Mouse (Mus musculus) heart, embryonic 15.5 days (tissue): Measurements from ENCODE around the gene Xrcc6. TPM values are rescaled to one million over a fixed set of nuclear protein-coding genes. Genes with fewer than 3 reads are reported as not detected.

Source experiments
- ATAC-seq: fragments of 200-750 bp; cut with Nextera tagmentation; replicated peaks from 2 replicates; pipeline ENCODE4 v1.8.0; 2017; ENCODE audit warnings: low read depth, moderate TSS enrichment; ENCODE audit not compliant: insufficient number of reproducible peaks, insufficient read depth, low FRiP score
- H3K27ac ChIP-seq: fragments of 300-500 bp; sonication (generic); 2 replicates; pipeline ENCODE4 v1.5.1; 2015; ENCODE audit warnings: mild to moderate bottlenecking, inconsistent platforms
- H3K27me3 ChIP-seq: fragments of 300-500 bp; sonication (generic); 2 replicates; pipeline ENCODE4 v1.6.1; 2015; ENCODE audit warnings: inconsistent platforms
- H3K36me3 ChIP-seq: fragments of 300-500 bp; sonication (generic); 2 replicates; pipeline ENCODE4 v1.6.1; 2015; ENCODE audit warnings: mild to moderate bottlenecking, inconsistent platforms
- H3K4me1 ChIP-seq: fragments of 300-500 bp; sonication (generic); replicated peaks from 2 replicates; pipeline ENCODE4 v1.6.1; 2015; ENCODE audit warnings: inconsistent platforms
- H3K4me2 ChIP-seq: fragments of 300-500 bp; sonication (generic); 2 replicates; pipeline ENCODE4 v1.6.1; 2015; ENCODE audit warnings: inconsistent platforms, mild to moderate bottlenecking, moderate library complexity
- H3K4me3 ChIP-seq: fragments of 300-500 bp; sonication (generic); 2 replicates; pipeline ENCODE4 v1.5.1; 2015; ENCODE audit warnings: mild to moderate bottlenecking, inconsistent platforms
- H3K9ac ChIP-seq: fragments of 300-500 bp; sonication (generic); 2 replicates; pipeline ENCODE4 v1.6.1; 2015; ENCODE audit warnings: mild to moderate bottlenecking, inconsistent platforms
- H3K9me3 ChIP-seq: fragments of 300-500 bp; sonication (generic); replicated peaks from 2 replicates; pipeline ENCODE4 v1.6.1; 2016; ENCODE audit warnings: inconsistent platforms
- WGBS: fragments of 180-500 bp; shearing (Covaris S2); methylation state at CpG from one replicate; pipeline ENCODE4 v1.1.7; 2015; ENCODE audit warnings: mixed read lengths; 5-methylcytosine and 5-hydroxymethylcytosine counted together
- polyA plus RNA-seq: library from polyadenylated mRNA; unstranded; fragments of >200 nt; fragmentation: Nextera tagmentation; extraction: Ambion mirVana; gene quantifications from 2 replicates; pipeline ENCODE4 v1.2.1, GENCODE M21; 2015

The Xrcc6 gene
- polyA plus RNA-seq, 1 experiment from 2014 or later: 58.2 TPM

- 67% methylated on average over 5 of the region's 5 CpGs for WGBS
- no peak for ATAC-seq
- Histone ChIP-seq H3K4me2 (no peak overlapping the region), H3K9me3 (no peaks in the 10 kb centered on the region), H3K27ac (no peak overlapping the region), H3K9ac (no peak overlapping the region), H3K27me3 (peaks cover 3% of the 10 kb centered on the region; the same call in 1 of the 2 replicates), H3K4me1 (no peaks in the 10 kb centered on the region), H3K36me3 (no peaks in the 10 kb centered on the region), H3K4me3 (no peak overlapping the region)
Measured at GRCm38 (mm10) chr15:82052544-82052943, 64.9 kb downstream of the Xrcc6 start.

GRCm38 (mm10) chr15:82058719-82059201, 71.1 kb downstream of the Xrcc6 start, which contains the start of gene 4930407I10Rik:
TSS of gene 4930407I10Rik (plus strand) at chr15:82059151.
- 66% methylated on average over 1 of the region's 1 CpGs for WGBS
- H3K4me2 ChIP-seq: no peak within 1 kb of the TSS
- ATAC-seq: no peak
- no peaks in the 10 kb centered on the region for H3K36me3 ChIP-seq
- H3K4me1 ChIP-seq: no peaks in the 10 kb centered on the region
- H3K9me3 ChIP-seq: no peaks in the 10 kb centered on the region
- peaks cover 28% of the 10 kb centered on the region for H3K27me3 ChIP-seq
- H3K27ac ChIP-seq: no peak within 1 kb of the TSS
- no peak within 1 kb of the TSS for H3K9ac ChIP-seq
- no peak within 1 kb of the TSS for H3K4me3 ChIP-seq

GRCm38 (mm10) chr15:82063909-82064308, 76.3 kb downstream of the Xrcc6 start:
- Histone ChIP-seq H3K4me2 (no peak overlapping the region), H3K27me3 (peaks cover 60% of the 10 kb centered on the region)
- WGBS: 59% methylated on average over 14 of the region's 14 CpGs

GRCm38 (mm10) chr15:82065511-82065910, 77.9 kb downstream of the Xrcc6 start:
- Histone ChIP-seq H3K27me3 (peaks cover 76% of the 10 kb centered on the region), H3K4me3 (no peak overlapping the region), H3K27ac (no peak overlapping the region), H3K4me1 (peaks cover 5% of the 10 kb centered on the region; the same call in 1 of the 2 replicates), H3K9ac (no peak overlapping the region), H3K9me3 (no peaks in the 10 kb centered on the region), H3K36me3 (no peaks in the 10 kb centered on the region), H3K4me2 (no peak overlapping the region)
- whole genome bisulfite sequencing: 14% methylated on average over 7 of the region's 7 CpGs
- ATAC-seq: no peak

More at GRCm38 (mm10) chr15:82063909-82064308, 76.3 kb downstream of the Xrcc6 start:
- no peak overlapping the region for H3K4me3 ChIP-seq
- no peak for ATAC-seq
- no peaks in the 10 kb centered on the region for H3K4me1 ChIP-seq
- H3K27ac ChIP-seq: no peak overlapping the region
- no peak overlapping the region for H3K9ac ChIP-seq
- H3K36me3 ChIP-seq: no peaks in the 10 kb centered on the region
- no peaks in the 10 kb centered on the region for H3K9me3 ChIP-seq

- no peak for ATAC-seq
- H3K27ac ChIP-seq: no peak within 1 kb of the TSS
- peak within 1 kb of the TSS; percentile 24 for H3K4me3 ChIP-seq
- 18% methylated on average over 40 of the region's 40 CpGs for WGBS
- H3K9me3 ChIP-seq: no peaks in the 10 kb centered on the region
- H3K27me3 ChIP-seq: peaks cover 59% of the 10 kb centered on the region
- H3K4me1 ChIP-seq: peaks cover 5% of the 10 kb centered on the region; the same call in 1 of the 2 replicates
- no peak within 1 kb of the TSS for H3K9ac ChIP-seq
- H3K4me2 ChIP-seq: peak within 1 kb of the TSS; percentile 49
- H3K36me3 ChIP-seq: no peaks in the 10 kb centered on the region
Measured at GRCm38 (mm10) chr15:82069898-82070297, 82.3 kb downstream of the Xrcc6 start, which contains the start of gene Mei1. TSS of gene Mei1 (plus strand) at chr15:82069996.

- WGBS: 86% methylated on average over 26 of the region's 26 CpGs
- no peak overlapping the region for H3K4me3 ChIP-seq
- peaks cover 50% of the 10 kb centered on the region for H3K27me3 ChIP-seq
- ATAC-seq: no peak
- H3K4me2 ChIP-seq: no peak overlapping the region
- no peak overlapping the region for H3K9ac ChIP-seq
- no peak overlapping the region for H3K27ac ChIP-seq
- peaks cover 5% of the 10 kb centered on the region; the same call in 1 of the 2 replicates for H3K4me1 ChIP-seq
- H3K9me3 ChIP-seq: no peaks in the 10 kb centered on the region
- no peaks in the 10 kb centered on the region for H3K36me3 ChIP-seq
Measured at GRCm38 (mm10) chr15:82071816-82072469, 84.3 kb downstream of the Xrcc6 start.

GRCm38 (mm10) chr15:82073490-82073889, 85.9 kb downstream of the Xrcc6 start:
- ATAC-seq: no peak
- H3K27ac ChIP-seq: no peak overlapping the region
- H3K4me2 ChIP-seq: no peak overlapping the region
- H3K4me1 ChIP-seq: peaks cover 5% of the 10 kb centered on the region; the same call in 1 of the 2 replicates
- peaks cover 39% of the 10 kb centered on the region for H3K27me3 ChIP-seq
- H3K9ac ChIP-seq: no peak overlapping the region
- H3K4me3 ChIP-seq: no peak overlapping the region
- no peaks in the 10 kb centered on the region for H3K9me3 ChIP-seq
- H3K36me3 ChIP-seq: no peaks in the 10 kb centered on the region
- WGBS: 64% methylated on average over 7 of the region's 7 CpGs

- no peak for ATAC-seq
- no peak overlapping the region for H3K9ac ChIP-seq
- no peak overlapping the region for H3K27ac ChIP-seq
- no peak overlapping the region for H3K4me2 ChIP-seq
- WGBS: 46% methylated on average over 10 of the region's 10 CpGs
- no peaks in the 10 kb centered on the region for H3K4me1 ChIP-seq
- no peaks in the 10 kb centered on the region for H3K9me3 ChIP-seq
- H3K36me3 ChIP-seq: no peaks in the 10 kb centered on the region
- H3K27me3 ChIP-seq: peaks cover 17% of the 10 kb centered on the region
- H3K4me3 ChIP-seq: no peak overlapping the region
Measured at GRCm38 (mm10) chr15:82079883-82080282, 92.2 kb downstream of the Xrcc6 start.

- no peak overlapping the region for H3K9ac ChIP-seq
- no peaks in the 10 kb centered on the region for H3K4me1 ChIP-seq
- no peak overlapping the region for H3K27ac ChIP-seq
- H3K4me3 ChIP-seq: no peak overlapping the region
- no peaks in the 10 kb centered on the region for H3K36me3 ChIP-seq
- ATAC-seq: no peak
- peaks cover 23% of the 10 kb centered on the region for H3K27me3 ChIP-seq
- WGBS: 21% methylated on average over 7 of the region's 7 CpGs
- H3K9me3 ChIP-seq: no peaks in the 10 kb centered on the region
- no peak overlapping the region for H3K4me2 ChIP-seq
Measured at GRCm38 (mm10) chr15:82081161-82081560, 93.5 kb downstream of the Xrcc6 start.

- WGBS: 70% methylated on average over 9 of the region's 9 CpGs
- H3K27ac ChIP-seq: no peak overlapping the region
- no peak for ATAC-seq
Measured at GRCm38 (mm10) chr15:82085606-82086005, 98.0 kb downstream of the Xrcc6 start.

GRCm38 (mm10) chr15:82086131-82086530, 98.5 kb downstream of the Xrcc6 start:
- no peak for ATAC-seq
- Histone ChIP-seq H3K36me3 (no peaks in the 10 kb centered on the region), H3K4me3 (no peak overlapping the region), H3K27ac (no peak overlapping the region), H3K9ac (no peak overlapping the region), H3K9me3 (no peaks in the 10 kb centered on the region), H3K4me1 (no peaks in the 10 kb centered on the region), H3K4me2 (no peak overlapping the region), H3K27me3 (peaks cover 29% of the 10 kb centered on the region)
- WGBS: 68% methylated on average over 12 of the region's 12 CpGs

More at GRCm38 (mm10) chr15:82085606-82086005, 98.0 kb downstream of the Xrcc6 start:
- Histone ChIP-seq H3K4me2 (no peak overlapping the region), H3K27me3 (peaks cover 32% of the 10 kb centered on the region), H3K4me1 (no peaks in the 10 kb centered on the region), H3K4me3 (no peak overlapping the region), H3K9ac (no peak overlapping the region), H3K36me3 (no peaks in the 10 kb centered on the region), H3K9me3 (no peaks in the 10 kb centered on the region)

GRCm38 (mm10) chr15:82087266-82087665, 99.6 kb downstream of the Xrcc6 start:
- Histone ChIP-seq H3K27ac (no peak overlapping the region), H3K9ac (no peak overlapping the region), H3K4me3 (no peak overlapping the region), H3K4me2 (no peak overlapping the region), H3K36me3 (no peaks in the 10 kb centered on the region), H3K27me3 (peaks cover 26% of the 10 kb centered on the region), H3K9me3 (no peaks in the 10 kb centered on the region), H3K4me1 (no peaks in the 10 kb centered on the region)
- 8% methylated on average over 10 of the region's 10 CpGs for WGBS
- ATAC-seq: no peak
